Mouse (Mus musculus) hindbrain, embryonic 16.5 days (tissue): ENCODE results near the gene Pcdh15. TPM values are rescaled to one million over a fixed set of nuclear protein-coding genes. Genes with fewer than 3 reads are reported as not detected.

ENCODE experiments used
- ATAC-seq: fragments of 200-750 bp; cut with Nextera tagmentation; 2 replicates; pipeline ENCODE4 v1.8.0; 2017; ENCODE audit warnings: moderate TSS enrichment, moderate library complexity
- H3K27ac ChIP-seq: fragments of 300-500 bp; sonication (generic); 2 replicates; pipeline ENCODE4 v1.5.1; 2014; ENCODE audit warnings: low read depth, mild to moderate bottlenecking, control low read depth, low read length, moderate library complexity
- H3K27me3 ChIP-seq: fragments of 300-500 bp; sonication (generic); replicated peaks from 2 replicates; pipeline ENCODE4 v1.6.1; 2014; ENCODE audit warnings: low read length; ENCODE audit not compliant: control insufficient read depth, insufficient read depth
- H3K36me3 ChIP-seq: fragments of 300-500 bp; sonication (generic); 2 replicates; pipeline ENCODE4 v1.6.1; 2014; ENCODE audit warnings: mild to moderate bottlenecking, low read length, moderate library complexity, mixed read lengths; ENCODE audit not compliant: control insufficient read depth, insufficient read depth
- H3K4me1 ChIP-seq: fragments of 300-500 bp; sonication (generic); 2 replicates; pipeline ENCODE4 v1.6.1; 2014; ENCODE audit warnings: low read depth, low read length; ENCODE audit not compliant: control insufficient read depth, insufficient read depth
- H3K4me2 ChIP-seq: fragments of 300-500 bp; sonication (generic); 2 replicates; pipeline ENCODE4 v1.6.1; 2014; ENCODE audit warnings: mild to moderate bottlenecking, low read length, control low read depth, moderate library complexity
- H3K4me3 ChIP-seq: fragments of 300-500 bp; sonication (generic); 2 replicates; pipeline ENCODE4 v1.5.1; 2014; ENCODE audit warnings: mild to moderate bottlenecking, low read length, control low read depth, moderate library complexity
- H3K9ac ChIP-seq: fragments of 300-500 bp; sonication (generic); 2 replicates; pipeline ENCODE4 v1.6.1; 2014; ENCODE audit warnings: low read depth, mild to moderate bottlenecking, control low read depth, low read length, moderate library complexity
- H3K9me3 ChIP-seq: fragments of 300-500 bp; sonication (generic); 2 replicates; pipeline ENCODE4 v1.6.1; 2014; ENCODE audit warnings: mild to moderate bottlenecking, low read length, moderate library complexity; ENCODE audit not compliant: control insufficient read depth
- WGBS: fragments of 180-500 bp; shearing (Covaris S2); extraction: QIAGEN DNeasy Blood & Tissue Kit; methylation state at CpG from one replicate; pipeline ENCODE4 v1.1.7; 2014; 5-methylcytosine and 5-hydroxymethylcytosine counted together
- polyA plus RNA-seq: library from polyadenylated mRNA; unstranded; fragments of >200 nt; fragmentation: Nextera tagmentation; extraction: Ambion mirVana; gene quantifications from 2 replicates; pipeline ENCODE4 v1.2.1, GENCODE M21; 2015

Gene Pcdh15
- polyA plus RNA-seq, 1 experiment from 2014 or later, result 14.3 TPM

- H3K27ac ChIP-seq, result no peak overlapping the region
- no peaks in the 10 kb centered on the region for H3K9me3 ChIP-seq
- H3K4me1 ChIP-seq, result no peaks in the 10 kb centered on the region
- ATAC-seq, result peak; percentile 64; the same call in 1 of the 2 replicates
- 60% methylated on average over 5 of the region's 5 CpGs for WGBS
- no peaks in the 10 kb centered on the region for H3K27me3 ChIP-seq
- no peak overlapping the region for H3K4me2 ChIP-seq
- H3K4me3 ChIP-seq, result no peak overlapping the region
- no peak overlapping the region for H3K9ac ChIP-seq
- no peaks in the 10 kb centered on the region for H3K36me3 ChIP-seq
Measured at GRCm38 (mm10) chr10:73296456-73296855, 197.3 kb downstream of the Pcdh15 start.

- Histone ChIP-seq H3K4me2 (no peak overlapping the region), H3K36me3 (no peaks in the 10 kb centered on the region), H3K4me3 (no peak overlapping the region), H3K27me3 (no peaks in the 10 kb centered on the region), H3K9ac (no peak overlapping the region), H3K9me3 (no peaks in the 10 kb centered on the region), H3K4me1 (no peaks in the 10 kb centered on the region), H3K27ac (no peak overlapping the region)
- no peak for ATAC-seq
- WGBS, result 78% methylated on average over 8 of the region's 8 CpGs
Measured at GRCm38 (mm10) chr10:73301951-73302350, 202.8 kb downstream of the Pcdh15 start.

- Histone ChIP-seq H3K4me3 (no peak overlapping the region), H3K27ac (no peak overlapping the region), H3K4me2 (no peak overlapping the region), H3K4me1 (no peaks in the 10 kb centered on the region), H3K9me3 (no peaks in the 10 kb centered on the region), H3K9ac (no peak overlapping the region), H3K27me3 (no peaks in the 10 kb centered on the region), H3K36me3 (no peaks in the 10 kb centered on the region)
- 94% methylated on average over 1 of the region's 1 CpGs for WGBS
- ATAC-seq, result no peak
Measured at GRCm38 (mm10) chr10:73306677-73307076, 207.5 kb downstream of the Pcdh15 start.

DNA sequence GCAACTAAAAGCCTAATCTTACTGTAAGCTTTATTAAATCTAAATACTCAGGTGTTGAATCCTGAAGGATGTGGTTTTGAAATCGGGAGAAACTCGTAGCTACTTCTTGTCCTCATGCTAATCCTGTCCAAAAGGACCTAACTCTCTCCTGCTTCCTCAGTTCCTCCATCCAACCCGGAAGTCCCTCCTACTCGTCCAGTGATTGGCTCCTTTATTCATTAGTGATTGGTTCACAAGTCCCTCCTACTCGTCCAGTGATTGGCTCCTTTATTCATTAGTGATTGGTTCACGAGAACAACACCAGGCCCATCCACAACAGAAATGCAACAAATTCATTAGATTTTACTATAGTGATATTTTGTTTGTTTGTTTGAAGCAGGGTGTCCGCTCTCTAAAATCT, 227.7 kb downstream of the Pcdh15 start:
- Histone ChIP-seq H3K4me3 (no peak overlapping the region), H3K4me2 (no peak overlapping the region), H3K27ac (no peak overlapping the region), H3K4me1 (no peaks in the 10 kb centered on the region), H3K27me3 (no peaks in the 10 kb centered on the region), H3K36me3 (no peaks in the 10 kb centered on the region), H3K9me3 (no peaks in the 10 kb centered on the region), H3K9ac (no peak overlapping the region)
- 93% methylated on average over 7 of the region's 7 CpGs for WGBS
- ATAC-seq, result no peak

- Histone ChIP-seq H3K4me2 (no peak overlapping the region), H3K36me3 (no peaks in the 10 kb centered on the region), H3K27me3 (no peaks in the 10 kb centered on the region), H3K9ac (no peak overlapping the region), H3K4me3 (no peak overlapping the region), H3K4me1 (no peaks in the 10 kb centered on the region), H3K27ac (no peak overlapping the region), H3K9me3 (no peaks in the 10 kb centered on the region)
- ATAC-seq, result no peak
- 82% methylated on average over 1 of the region's 1 CpGs for WGBS
Measured at GRCm38 (mm10) chr10:73333426-73333825, 234.3 kb downstream of the Pcdh15 start.

- Histone ChIP-seq H3K9me3 (no peaks in the 10 kb centered on the region), H3K4me3 (no peak overlapping the region), H3K9ac (no peak overlapping the region), H3K36me3 (no peaks in the 10 kb centered on the region), H3K4me1 (no peaks in the 10 kb centered on the region), H3K27me3 (no peaks in the 10 kb centered on the region), H3K4me2 (no peak overlapping the region), H3K27ac (no peak overlapping the region)
- WGBS, result 90% methylated on average over 2 of the region's 2 CpGs
- no peak for ATAC-seq
Measured at GRCm38 (mm10) chr10:73379001-73379400, 279.9 kb downstream of the Pcdh15 start.

GRCm38 (mm10) chr10:73384003-73384402, 284.9 kb downstream of the Pcdh15 start:
- Histone ChIP-seq H3K4me1 (no peaks in the 10 kb centered on the region), H3K9me3 (no peaks in the 10 kb centered on the region), H3K36me3 (no peaks in the 10 kb centered on the region), H3K4me2 (no peak overlapping the region), H3K4me3 (no peak overlapping the region), H3K27me3 (no peaks in the 10 kb centered on the region), H3K27ac (no peak overlapping the region), H3K9ac (no peak overlapping the region)
- 91% methylated on average over 2 of the region's 2 CpGs for WGBS
- ATAC-seq, result no peak

DNA sequence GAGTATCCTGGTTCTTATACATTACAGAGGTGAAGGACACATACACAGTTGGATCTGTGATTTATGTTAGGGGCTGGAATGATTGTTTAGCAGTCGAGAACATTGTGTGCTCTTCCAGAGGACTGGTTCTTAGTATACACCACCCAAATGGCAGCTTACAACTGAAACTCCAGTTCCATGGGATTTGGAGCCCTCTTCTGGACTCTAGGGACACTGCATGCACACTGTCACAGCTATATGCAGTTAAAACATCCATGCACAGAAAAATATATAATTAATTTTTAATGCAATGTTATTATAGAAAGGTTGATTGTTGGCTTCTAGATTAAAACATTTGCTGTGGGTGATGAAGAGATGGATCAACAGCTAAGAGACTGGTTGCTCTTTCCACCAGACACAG, 301.3 kb downstream of the Pcdh15 start:
- Histone ChIP-seq H3K9me3 (no peaks in the 10 kb centered on the region), H3K4me1 (no peaks in the 10 kb centered on the region), H3K9ac (no peak overlapping the region), H3K36me3 (no peaks in the 10 kb centered on the region), H3K27ac (no peak overlapping the region), H3K27me3 (no peaks in the 10 kb centered on the region), H3K4me2 (no peak overlapping the region), H3K4me3 (no peak overlapping the region)
- no peak for ATAC-seq
- 91% methylated on average over 1 of the region's 1 CpGs for WGBS

- Histone ChIP-seq H3K9me3 (no peaks in the 10 kb centered on the region), H3K27ac (no peak overlapping the region), H3K4me3 (no peak overlapping the region), H3K36me3 (no peaks in the 10 kb centered on the region), H3K4me2 (no peak overlapping the region), H3K9ac (no peak overlapping the region), H3K27me3 (no peaks in the 10 kb centered on the region), H3K4me1 (no peaks in the 10 kb centered on the region)
- no peak for ATAC-seq
- WGBS, result 66% methylated on average over 3 of the region's 3 CpGs
Measured at GRCm38 (mm10) chr10:73425408-73425807, 326.3 kb downstream of the Pcdh15 start.

GRCm38 (mm10) chr10:73431345-73431744, 332.2 kb downstream of the Pcdh15 start:
- ATAC-seq, result no peak

More at GRCm38 (mm10) chr10:73431345-73431744, 332.2 kb downstream of the Pcdh15 start:
- 88% methylated on average over 3 of the region's 3 CpGs for WGBS
- H3K9ac ChIP-seq, result no peak overlapping the region
- H3K4me1 ChIP-seq, result no peaks in the 10 kb centered on the region
- H3K27me3 ChIP-seq, result no peaks in the 10 kb centered on the region
- H3K36me3 ChIP-seq, result no peaks in the 10 kb centered on the region
- H3K4me2 ChIP-seq, result no peak overlapping the region
- H3K4me3 ChIP-seq, result no peak overlapping the region
- H3K9me3 ChIP-seq, result no peaks in the 10 kb centered on the region
- no peak overlapping the region for H3K27ac ChIP-seq
